ENCODE assay signal across 9 mouse cellular contexts in the genomic region with DNA sequence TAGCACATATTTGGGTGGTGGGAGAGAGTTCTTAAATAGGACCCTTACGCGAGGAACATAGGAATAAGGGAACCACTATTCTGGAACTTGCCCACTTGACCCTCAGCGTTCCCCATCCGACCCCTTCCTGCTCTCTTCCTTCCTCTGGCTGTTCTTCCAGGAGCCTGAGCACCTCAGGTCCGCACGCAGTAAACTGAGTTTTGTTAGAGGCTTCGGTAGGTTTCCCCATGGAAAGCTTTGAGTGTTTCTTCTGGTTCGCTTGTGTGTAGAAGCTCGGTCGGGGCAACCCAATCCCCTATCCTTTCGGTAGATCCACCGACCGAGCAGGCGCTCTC. TPM values are rescaled to one million over a fixed set of nuclear protein-coding genes. Genes with fewer than 3 reads are reported as not detected.
DNase-seq lines count a peak whose midpoint lies in the region; ATAC-seq and TF ChIP-seq lines count a peak whose summit lies in the region.
"Had no signal": no experiment of that assay in that cellular context is flagged by ENCODE, and none has a peak within 500 bp of the region (broad histone marks: within the 10 kb centered on the region; RNA-seq: fewer than 3 reads in every experiment).

No protein-coding gene starts in this region.

- 0 out of 2 replicates have a peak, but pooled peaks have one; percentile 6 for TF ChIP-seq POLR2A in embryonic fibroblast, embryonic 13.5 days (IDR thresholded peaks at IDR 0.05; ENCODE audit: low read depth, low read length)

- H3K9me3 ChIP-seq in intestine, postnatal 0 days (ENCODE audit: control insufficient read depth), result no peaks in the 10 kb centered on the region
- no peaks in the 10 kb centered on the region for H3K9me3 ChIP-seq in neural tube, embryonic 13.5 days

- H3K4me3 ChIP-seq in left cerebral cortex, adult 2 months, result peak overlapping the region; percentile 73
- peak overlapping the region; percentile 22 for H3K4me3 ChIP-seq in embryonic fibroblast, embryonic 13.5 days (ENCODE audit: insufficient read depth, low read length)
- H3K4me3 ChIP-seq in intestine, postnatal 0 days (ENCODE audit: low read depth, low read length), result peak overlapping the region; percentile 73
- peak overlapping the region; percentile 67 for H3K4me3 ChIP-seq in neural tube, embryonic 13.5 days

- H3K4me2 ChIP-seq in intestine, postnatal 0 days (replicated peaks; ENCODE audit: low read depth), result peak overlapping the region; percentile 98
- H3K4me2 ChIP-seq in neural tube, embryonic 13.5 days, result peak overlapping the region; percentile 98

- intact Hi-C loops in left cerebral cortex, adult 2 months (cut with DNase I), result loop anchor here (2.0 to 10.0 kb wide), 12 partner anchors 37 to 1319 kb away; partner anchors contain the start of genes Bmi1, Dnajc1, Nebl and Spag6
- intact Hi-C loops in left cerebral cortex, postnatal 4 days (cut with DNase I), result loop anchor here (10.0 kb wide), 1 partner anchor 591 kb away; no protein-coding TSS in a partner anchor
- intact Hi-C loops in left cerebral cortex, postnatal 36 days (cut with DNase I), result loop anchor here (5.0 to 10.0 kb wide), 7 partner anchors 182 to 1319 kb away; partner anchors contain the start of genes Bmi1, Commd3 and Spag6

- H3K9ac ChIP-seq in intestine, postnatal 0 days (ENCODE audit: low read depth, low read length), result peak overlapping the region; percentile 38; the same call in 1 of the 2 replicates
- H3K9ac ChIP-seq in neural tube, embryonic 13.5 days, result peak overlapping the region; percentile 94

- ATAC-seq in intestine, postnatal 0 days, result no peak
- ATAC-seq in neural tube, embryonic 13.5 days (ENCODE audit: low read depth), result no peak

- 5% methylated on average over 14 of the region's 14 CpGs for WGBS in intestine, postnatal 0 days
- WGBS in neural tube, embryonic 13.5 days, result 1% methylated on average over 14 of the region's 14 CpGs

- no peaks in the 10 kb centered on the region for H3K4me1 ChIP-seq in embryonic fibroblast, embryonic 13.5 days (ENCODE audit: control insufficient read depth, insufficient read depth, low read length)
- H3K4me1 ChIP-seq in intestine, postnatal 0 days (replicated peaks; ENCODE audit: control insufficient read depth, insufficient read depth, low read length), result no peaks in the 10 kb centered on the region
- H3K4me1 ChIP-seq in neural tube, embryonic 13.5 days (replicated peaks), result peaks cover 38% of the 10 kb centered on the region

- DNase-seq in left cerebral cortex, adult 2 months (ENCODE audit: extremely low spot score in 1 of 2, low spot score in 2 of 2), result no peak
- DNase-seq in left cerebral cortex, postnatal 4 days, result no peak
- no peak for DNase-seq in thymus, postnatal 0 days (ENCODE audit: low spot score)
- no peak for DNase-seq in left cerebral cortex, adult 9 months (ENCODE audit: low spot score in 2 of 2)
- no peak for DNase-seq in left cerebral cortex, postnatal 36 days (ENCODE audit: low spot score in 2 of 2)

- H3K36me3 ChIP-seq in intestine, postnatal 0 days (ENCODE audit: control insufficient read depth, insufficient read depth), result no peaks in the 10 kb centered on the region
- H3K36me3 ChIP-seq in neural tube, embryonic 13.5 days, result no peaks in the 10 kb centered on the region

- no peak for TF ChIP-seq CTCF in left cerebral cortex, adult 2 months (IDR thresholded peaks at IDR 0.05)
- TF ChIP-seq CTCF in embryonic fibroblast, embryonic 13.5 days (IDR thresholded peaks at IDR 0.05; ENCODE audit: borderline replicate concordance, insufficient read depth, low read length), result no peak
- TF ChIP-seq CTCF in intestine, postnatal 0 days (IDR thresholded peaks at IDR 0.05; ENCODE audit: low read depth), result no peak

- H3K27ac ChIP-seq in left cerebral cortex, adult 2 months, result no peak overlapping the region
- H3K27ac ChIP-seq in embryonic fibroblast, embryonic 13.5 days (ENCODE audit: insufficient read depth, low read length), result no peak overlapping the region
- H3K27ac ChIP-seq in intestine, postnatal 0 days (ENCODE audit: low read depth, low read length), result no peak overlapping the region
- peak overlapping the region; percentile 99 for H3K27ac ChIP-seq in neural tube, embryonic 13.5 days (replicated peaks)

- no peaks in the 10 kb centered on the region for H3K27me3 ChIP-seq in intestine, postnatal 0 days (replicated peaks; ENCODE audit: control insufficient read depth, insufficient read depth, low read length)
- H3K27me3 ChIP-seq in neural tube, embryonic 13.5 days, result no peaks in the 10 kb centered on the region

RNA-seq across cellular contexts. Expression of gene A930004D18Rik, which starts 11.8 kb away (rescaled TPM):
- total RNA-seq in left cerebral cortex, adult 2 months (2021), result 1 to 10 TPM; 2.7 to 5.0 TPM
- total RNA-seq in left cerebral cortex, postnatal 4 days (2021), result 1 to 10 TPM; 3.2 to 5.2 TPM
- polyA plus RNA-seq in embryonic fibroblast, embryonic 13.5 days (2011; ENCODE audit: insufficient read length, low read depth, missing spikeins), result 6.4 and 8.6 TPM in 2 replicates
- polyA plus RNA-seq in intestine, postnatal 0 days (2015; fragmentation: Nextera tagmentation; extraction: Ambion mirVana), result 6.3 and 6.8 TPM in 2 replicates
- 8.8 and 12.3 TPM in 2 replicates for polyA plus RNA-seq in neural tube, embryonic 13.5 days (2015; fragmentation: Nextera tagmentation; extraction: Ambion mirVana)
- polyA plus RNA-seq in thymus, postnatal 0 days (2015; fragmentation: Nextera tagmentation; extraction: Ambion mirVana), result 2.6 and 3.3 TPM in 2 replicates
- total RNA-seq in left cerebral cortex, postnatal 36 days (2021), result 1 to 10 TPM; 2.1 to 3.2 TPM

RNA-seq across cellular contexts. Expression of gene Skida1, which starts 23.1 kb away (rescaled TPM):
- 1 to 10 TPM; 7.4 to 8.0 TPM for total RNA-seq in left cerebral cortex, adult 2 months (2021)
- 10 to 100 TPM; 11.6 to 13.9 TPM for total RNA-seq in left cerebral cortex, postnatal 4 days (2021)
- polyA plus RNA-seq in embryonic fibroblast, embryonic 13.5 days (2011; ENCODE audit: insufficient read length, low read depth, missing spikeins), result 4.4 and 8.5 TPM in 2 replicates
- 0.95 and 1.2 TPM in 2 replicates for polyA plus RNA-seq in intestine, postnatal 0 days (2015; fragmentation: Nextera tagmentation; extraction: Ambion mirVana)
- 8.2 and 9.2 TPM in 2 replicates for polyA plus RNA-seq in neural tube, embryonic 13.5 days (2015; fragmentation: Nextera tagmentation; extraction: Ambion mirVana)
- polyA plus RNA-seq in thymus, postnatal 0 days (2015; fragmentation: Nextera tagmentation; extraction: Ambion mirVana), result 0.65 and 0.77 TPM in 2 replicates
- total RNA-seq in left cerebral cortex, postnatal 36 days (2021), result 10 to 100 TPM in 1 of 2 experiments, 1 to 10 TPM in 1; 8.8 to 10.0 TPM
- total RNA-seq: monocyte, adult 5-6 weeks had no signal

RNA-seq across cellular contexts. Expression of gene H2al2a, which starts 29.0 kb away (rescaled TPM):
- not detected for total RNA-seq in left cerebral cortex, adult 2 months (2021)
- not detected for total RNA-seq in left cerebral cortex, postnatal 4 days (2021)
- not detected in 2 replicates for polyA plus RNA-seq in embryonic fibroblast, embryonic 13.5 days (2011; ENCODE audit: insufficient read length, low read depth, missing spikeins)
- polyA plus RNA-seq in intestine, postnatal 0 days (2015; fragmentation: Nextera tagmentation; extraction: Ambion mirVana), result not detected in 2 replicates
- polyA plus RNA-seq in neural tube, embryonic 13.5 days (2015; fragmentation: Nextera tagmentation; extraction: Ambion mirVana), result not detected in 2 replicates
- polyA plus RNA-seq in thymus, postnatal 0 days (2015; fragmentation: Nextera tagmentation; extraction: Ambion mirVana), result not detected in 2 replicates
- not detected for total RNA-seq in left cerebral cortex, postnatal 36 days (2021)

RNA-seq across cellular contexts. Expression of gene Mllt10, which starts 29.3 kb away (rescaled TPM):
- total RNA-seq in left cerebral cortex, adult 2 months (2021), result 10 to 100 TPM; 51.6 to 52.1 TPM
- 10 to 100 TPM; 50.4 to 59.6 TPM for total RNA-seq in left cerebral cortex, postnatal 4 days (2021)
- polyA plus RNA-seq in embryonic fibroblast, embryonic 13.5 days (2011; ENCODE audit: insufficient read length, low read depth, missing spikeins), result 49.3 and 52.0 TPM in 2 replicates
- polyA plus RNA-seq in intestine, postnatal 0 days (2015; fragmentation: Nextera tagmentation; extraction: Ambion mirVana), result 22.6 and 30.1 TPM in 2 replicates
- polyA plus RNA-seq in neural tube, embryonic 13.5 days (2015; fragmentation: Nextera tagmentation; extraction: Ambion mirVana), result 62.3 and 63.1 TPM in 2 replicates
- 53.2 and 70.2 TPM in 2 replicates for polyA plus RNA-seq in thymus, postnatal 0 days (2015; fragmentation: Nextera tagmentation; extraction: Ambion mirVana)
- 10 to 100 TPM; 49.4 to 57.6 TPM for total RNA-seq in left cerebral cortex, postnatal 36 days (2021)

Comparison
In these comparisons a context has a peak if more than half of its experiments do, and no peak if none do; other contexts are left out.
1. H3K4me3 ChIP-seq: peak in every context shown above with its lines; median percentile 73 in left cerebral cortex, adult 2 months; 73 in intestine, postnatal 0 days; 67 in neural tube, embryonic 13.5 days; 22 in embryonic fibroblast, embryonic 13.5 days.